Mouse (Mus musculus): Measurements from ENCODE around the gene F2rl2. TPM values are rescaled to one million over a fixed set of nuclear protein-coding genes. Genes with fewer than 3 reads are reported as not detected.

Gene F2rl2
- polyA plus RNA-seq (2015; fragmentation: Illumina TruSeq; extraction: RNeasy Lipid Tissue Mini Kit (QIAGEN cat#74804); ENCODE audit: low read depth, low replicate concordance), result 0.92 TPM

DNA sequence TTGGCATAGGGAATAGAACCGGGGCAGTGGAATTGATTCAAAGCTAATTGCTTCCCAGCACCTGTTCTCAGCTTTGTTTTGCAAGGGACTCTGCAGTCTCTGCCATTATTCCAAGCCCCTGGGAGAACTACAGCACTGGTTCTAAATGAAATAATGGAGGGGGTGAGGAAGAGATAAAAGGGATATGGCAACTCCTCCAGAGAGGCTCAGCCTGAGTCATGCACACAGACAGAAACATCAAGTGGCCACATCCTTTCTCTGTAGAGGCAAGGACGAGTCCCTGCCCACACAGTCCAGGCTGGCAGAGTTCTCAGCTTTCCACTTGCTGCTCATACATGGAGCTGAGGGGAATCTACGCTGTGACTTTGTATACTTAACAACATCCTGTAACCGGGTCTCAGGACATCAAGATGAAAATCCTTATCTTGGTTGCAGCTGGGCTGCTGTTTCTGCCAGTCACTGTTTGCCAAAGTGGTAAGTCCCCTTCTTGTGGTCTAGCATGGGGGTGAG, at the start of gene F2rl2:
Gene F2rl2, plus strand, starts transcription at position 200 of the 510 bp plus-strand sequence.

Other genes with a start within 250 kb of the F2rl2 start
- gene S100z, start 218.1 kb upstream of the F2rl2 start, polyA plus RNA-seq (2015; fragmentation: Illumina TruSeq; extraction: RNeasy Lipid Tissue Mini Kit (QIAGEN cat#74804); ENCODE audit: low read depth, low replicate concordance), result not detected
- gene F2rl1, start 171.6 kb upstream of the F2rl2 start, polyA plus RNA-seq (2015; fragmentation: Illumina TruSeq; extraction: RNeasy Lipid Tissue Mini Kit (QIAGEN cat#74804); ENCODE audit: low read depth, low replicate concordance), result 0.37 TPM
- 6.3 TPM for gene F2r, start 78.4 kb upstream of the F2rl2 start, polyA plus RNA-seq (2015; fragmentation: Illumina TruSeq; extraction: RNeasy Lipid Tissue Mini Kit (QIAGEN cat#74804); ENCODE audit: low read depth, low replicate concordance)
- 12.8 TPM for gene Iqgap2, start 195.1 kb downstream of the F2rl2 start, polyA plus RNA-seq (2015; fragmentation: Illumina TruSeq; extraction: RNeasy Lipid Tissue Mini Kit (QIAGEN cat#74804); ENCODE audit: low read depth, low replicate concordance)